Mouse (Mus musculus) liver, postnatal 0 days (tissue): ENCODE measurements at regions not wholly inside any gene's neighbourhood (a gene's known extent, or its start where the extent isn't known, plus 50 kb on each side); places are given as distances from the start of the nearest gene placed in this dataset.

Experiments
- CTCF ChIP-seq: sonication (generic); IDR thresholded peaks from 2 replicates; pipeline ENCODE4 v1.5.1; 2016; ENCODE audit warnings: antibody characterized with exemption, low read depth
- EP300 ChIP-seq: IDR thresholded peaks from 2 replicates; pipeline ENCODE4 v1.6.1; 2016; ENCODE audit warnings: antibody characterized with exemption, low read depth, mild to moderate bottlenecking

DNA sequence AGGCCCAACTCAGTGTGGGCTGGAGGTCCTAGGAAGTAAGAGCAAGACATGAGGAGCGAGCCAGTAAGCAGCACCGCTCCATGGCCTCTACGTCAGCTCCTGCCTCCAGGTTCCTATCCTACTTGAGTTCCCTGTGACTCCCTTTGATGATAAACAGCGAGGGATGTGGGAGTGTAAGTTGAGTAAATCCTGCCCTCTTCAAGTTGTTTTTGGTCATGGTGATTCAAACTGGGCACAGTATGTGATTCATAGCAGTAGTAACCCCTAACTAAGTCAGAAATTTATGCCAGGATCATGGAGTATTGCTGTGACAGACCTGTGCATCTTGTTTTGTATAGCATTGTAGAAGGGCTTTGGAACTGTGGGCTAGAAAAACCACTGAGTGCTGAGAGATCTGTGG lies 366.5 kb downstream of the Gpat3 start:
- TF ChIP-seq EP300 (no peak), CTCF (no peak)
